Mouse (Mus musculus) cerebellum, adult 11 months (tissue): ENCODE results near the gene Axin1.

Experiments
- DNase-seq: peaks from one replicate; pipeline ENCODE4 v3.0.0; 2022

The Axin1 gene

DNA sequence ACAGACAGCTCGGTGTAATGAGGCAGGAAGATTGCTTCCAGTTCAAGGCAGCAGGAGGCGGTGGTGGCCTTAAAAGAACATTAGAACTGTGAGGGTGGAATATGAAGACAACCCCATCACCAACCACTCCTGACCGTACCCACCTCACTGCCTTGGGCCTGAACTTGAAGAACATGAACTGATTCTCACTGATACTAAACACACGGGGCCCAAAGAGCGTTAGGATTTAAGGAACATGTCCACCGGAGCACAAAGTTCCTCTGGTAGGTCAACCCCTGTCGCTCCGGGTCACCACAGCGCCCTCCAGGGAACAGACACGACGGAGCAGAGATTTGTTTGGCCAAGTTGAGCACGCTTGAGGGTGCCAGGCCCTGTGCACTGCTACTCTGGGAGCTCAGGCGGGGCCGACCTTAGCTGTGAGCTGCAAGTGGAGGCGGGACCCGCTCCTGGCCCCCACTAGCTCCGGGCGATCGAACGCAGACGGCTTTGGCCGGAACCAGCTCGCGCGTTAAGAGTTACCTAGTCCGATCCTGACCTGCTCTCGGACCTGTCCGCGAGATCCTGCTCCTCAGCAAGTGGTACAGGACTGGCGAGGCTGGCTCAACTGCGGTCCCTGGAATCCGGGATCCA, 105.1 kb downstream of the Axin1 start:
- no peak for DNase-seq

DNA sequence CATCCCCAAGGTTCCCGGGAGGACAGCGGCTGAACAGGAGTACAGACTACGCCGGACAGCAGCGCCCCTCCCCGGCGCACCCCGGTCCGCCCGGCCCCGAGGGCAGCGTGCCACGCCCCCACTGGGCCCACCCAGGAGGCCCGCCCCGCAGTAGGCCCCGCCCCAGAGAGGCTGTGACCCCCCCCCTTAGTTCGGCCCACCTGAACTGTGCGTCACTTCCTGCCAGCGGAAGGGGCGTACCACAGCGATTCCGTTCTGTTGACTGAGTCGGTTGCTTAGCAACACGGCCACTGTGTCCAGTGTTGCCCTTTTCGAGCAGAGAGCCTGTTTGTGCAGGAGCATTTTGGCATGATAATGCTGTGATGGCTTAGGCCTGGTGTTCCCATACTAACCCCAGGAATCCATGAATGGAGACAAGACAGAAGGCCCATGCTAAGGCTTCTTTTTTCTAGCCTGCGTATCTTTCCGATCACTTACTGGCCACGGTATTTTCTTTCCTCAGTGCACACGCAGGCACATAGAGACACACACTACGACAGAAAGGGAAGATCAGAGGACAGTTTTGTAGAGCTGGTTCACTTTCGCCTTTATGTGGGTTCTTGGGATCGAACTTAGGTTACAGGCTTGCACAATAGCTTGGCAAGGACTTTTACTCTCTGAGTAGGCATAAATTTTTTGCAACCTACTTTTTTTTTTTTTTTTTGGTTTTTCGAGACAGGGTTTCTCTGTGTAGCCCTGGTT, 105.8 kb downstream of the Axin1 start, which contains the start of gene Fam234a:
TSS of gene Fam234a (minus strand) at position 142 of the 741 bp plus-strand sequence.
- peak; percentile 89 for DNase-seq
